Mouse (Mus musculus) CH12.LX (cell line): ENCODE data around the gene Hist1h4a. TPM values are rescaled to one million over a fixed set of nuclear protein-coding genes. Genes with fewer than 3 reads are reported as not detected.
A peak's percentile ranks its signal among the peaks of the same experiment; 100 is the strongest.

Experiments used
- DNase-seq: peaks from one replicate; pipeline ENCODE4 v3.0.0-alpha.2; 2013; ENCODE audit errors: extremely low read depth
- H3K27ac ChIP-seq: 2 replicates; pipeline ENCODE4 v1.5.1; 2012; ENCODE audit warnings: low read depth, mild to moderate bottlenecking, control low read depth, moderate library complexity; ENCODE audit not compliant: insufficient read depth
- H3K27me3 ChIP-seq: replicated peaks from 2 replicates; pipeline ENCODE3; 2012; ENCODE audit warnings: inconsistent platforms
- H3K36me3 ChIP-seq, 2 experiments: replicated peaks in 1 of 2; 2 replicates each; pipeline versions ENCODE3 to v1.6.1; 2012; ENCODE audit warnings: inconsistent platforms in 1 of 2, low read length in 1 of 2, mild to moderate bottlenecking in 1 of 2, mixed read lengths in 1 of 2, moderate library complexity in 1 of 2; ENCODE audit not compliant: control insufficient read depth in 1 of 2, insufficient read depth in 1 of 2
- H3K4me1 ChIP-seq, 2 experiments: 2 replicates each; pipeline ENCODE4 v1.6.1; 2012; ENCODE audit warnings: inconsistent platforms in 1 of 2, moderate library complexity in 1 of 2; ENCODE audit not compliant: insufficient read depth in 2 of 2, control insufficient read depth in 1 of 2
- H3K4me2 ChIP-seq: 2 replicates; pipeline ENCODE4 v1.6.1; 2012; ENCODE audit warnings: low read depth, mild to moderate bottlenecking, control low read depth; ENCODE audit not compliant: poor library complexity, insufficient read depth, severe bottlenecking
- H3K4me3 ChIP-seq, 3 experiments: fragments of 150-350 bp in 1 of 3; sonication (generic) in 1 of 3; replicated peaks in 1 of 3; 2 replicates each; pipeline versions ENCODE3 to v1.5.1; 2011 to 2012; ENCODE audit warnings: low read depth in 2 of 3, low read length in 2 of 3, mild to moderate bottlenecking in 2 of 3, moderate library complexity in 2 of 3, control low read depth in 1 of 3, improper control_type of control experiment in 1 of 3, inconsistent platforms in 1 of 3, mixed read lengths in 1 of 3; ENCODE audit not compliant: poor library complexity in 1 of 3
- H3K79me2 ChIP-seq: replicated peaks from 2 replicates; pipeline ENCODE4 v1.6.1; 2012; ENCODE audit warnings: mild to moderate bottlenecking, moderate library complexity; ENCODE audit not compliant: control insufficient read depth, poor library complexity, insufficient read depth, severe bottlenecking; ENCODE audit errors: extremely low read depth
- H3K9ac ChIP-seq: 2 replicates; pipeline ENCODE4 v1.6.1; 2012; ENCODE audit warnings: low read depth, mild to moderate bottlenecking, control low read depth, moderate library complexity; ENCODE audit not compliant: insufficient read depth
- H3K9me3 ChIP-seq: replicated peaks from 2 replicates; pipeline ENCODE3; 2012; ENCODE audit warnings: low read length, inconsistent platforms, mixed read lengths
- BHLHE40 ChIP-seq: IDR thresholded peaks from 2 replicates; pipeline ENCODE4 v1.6.1; 2011; ENCODE audit warnings: mild to moderate bottlenecking, low read depth, low read length, improper control_type of control experiment
- CHD2 ChIP-seq: IDR thresholded peaks from 2 replicates; pipeline ENCODE4 v1.6.1; 2011; ENCODE audit warnings: low read length, improper control_type of control experiment
- CTCF ChIP-seq, 2 experiments: IDR thresholded peaks in 1 of 2; conservative IDR thresholded peaks in 1 of 2; 2 replicates each; pipeline ENCODE4 v1.5.1; 2011 to 2012; ENCODE audit warnings: low read depth in 2 of 2, low read length in 2 of 2, improper control_type of control experiment in 1 of 2, inconsistent platforms in 1 of 2, mild to moderate bottlenecking in 1 of 2, moderate library complexity in 1 of 2
- E2F4 ChIP-seq: IDR thresholded peaks from 2 replicates; pipeline ENCODE4 v1.6.1; 2011; ENCODE audit warnings: low read depth, low read length, improper control_type of control experiment; ENCODE audit not compliant: insufficient replicate concordance
- EP300 ChIP-seq: IDR thresholded peaks from 2 replicates; pipeline ENCODE4 v1.6.1; 2011; ENCODE audit warnings: low read length, improper control_type of control experiment
- ETS1 ChIP-seq: conservative IDR thresholded peaks from 2 replicates; pipeline ENCODE4 v1.6.1; 2012; ENCODE audit warnings: low read depth, mild to moderate bottlenecking, inconsistent platforms, low read length, improper control_type of control experiment, moderate library complexity
- GABPA ChIP-seq: IDR thresholded peaks from 2 replicates; pipeline ENCODE4 v1.6.1; 2012; ENCODE audit warnings: low read depth, low read length, improper control_type of control experiment, inconsistent platforms; ENCODE audit not compliant: insufficient replicate concordance
- HCFC1 ChIP-seq: IDR thresholded peaks from 2 replicates; pipeline ENCODE4 v1.6.1; 2012; ENCODE audit warnings: low read depth, mild to moderate bottlenecking, inconsistent platforms, low read length, improper control_type of control experiment
- IRF4 ChIP-seq: IDR thresholded peaks from 2 replicates; pipeline ENCODE4 v1.6.1; 2014; ENCODE audit warnings: low read depth, mild to moderate bottlenecking, inconsistent platforms, low read length, improper control_type of control experiment
- JUN ChIP-seq: IDR thresholded peaks from 2 replicates; pipeline ENCODE4 v1.6.1; 2011; ENCODE audit warnings: low read depth, mild to moderate bottlenecking, low read length, improper control_type of control experiment, moderate library complexity; ENCODE audit not compliant: insufficient read depth
- JUND ChIP-seq: conservative IDR thresholded peaks from 2 replicates; pipeline ENCODE4 v1.6.1; 2011; ENCODE audit warnings: low read depth, low read length, improper control_type of control experiment
- KAT2A ChIP-seq: IDR thresholded peaks from 2 replicates; pipeline ENCODE4 v1.6.1; 2012; ENCODE audit warnings: low read length, improper control_type of control experiment, inconsistent platforms; ENCODE audit not compliant: insufficient replicate concordance
- MAX ChIP-seq: IDR thresholded peaks from 2 replicates; pipeline ENCODE4 v1.6.1; 2011; ENCODE audit warnings: low read length, improper control_type of control experiment
- MEF2A ChIP-seq: IDR thresholded peaks from 2 replicates; pipeline ENCODE4 v1.6.1; 2014; ENCODE audit warnings: low read depth, mild to moderate bottlenecking, inconsistent platforms, low read length, improper control_type of control experiment, borderline replicate concordance
- MXI1 ChIP-seq: IDR thresholded peaks from 2 replicates; pipeline ENCODE4 v1.6.1; 2011; ENCODE audit warnings: mild to moderate bottlenecking, low read depth, low read length, improper control_type of control experiment
- NRF1 ChIP-seq: IDR thresholded peaks from 2 replicates; pipeline ENCODE4 v1.6.1; 2014; ENCODE audit warnings: low read depth, mild to moderate bottlenecking, inconsistent platforms, low read length, improper control_type of control experiment, moderate library complexity
- RAD21 ChIP-seq: IDR thresholded peaks from 2 replicates; pipeline ENCODE4 v1.6.1; 2011; ENCODE audit warnings: low read depth, mild to moderate bottlenecking, low read length, improper control_type of control experiment, moderate library complexity
- RCOR1 ChIP-seq: conservative IDR thresholded peaks from 2 replicates; pipeline ENCODE4 v1.6.1; 2012; ENCODE audit warnings: low read depth, mild to moderate bottlenecking, inconsistent platforms, low read length, improper control_type of control experiment
- SIN3A ChIP-seq: IDR thresholded peaks from 2 replicates; pipeline ENCODE4 v1.6.1; 2012; ENCODE audit warnings: low read length, improper control_type of control experiment, inconsistent platforms
- SMC3 ChIP-seq: IDR thresholded peaks from 2 replicates; pipeline ENCODE4 v1.6.1; 2011; ENCODE audit warnings: low read depth, low read length, improper control_type of control experiment
- USF1 ChIP-seq: IDR thresholded peaks from 2 replicates; pipeline ENCODE4 v1.6.1; 2014; ENCODE audit warnings: low read depth, mild to moderate bottlenecking, inconsistent platforms, low read length, improper control_type of control experiment
- USF2 ChIP-seq: conservative IDR thresholded peaks from 2 replicates; pipeline ENCODE4 v1.6.1; 2011; ENCODE audit warnings: low read depth, low read length, improper control_type of control experiment
- ZC3H11A ChIP-seq: IDR thresholded peaks from 2 replicates; pipeline ENCODE4 v1.6.1; 2012; ENCODE audit warnings: low read depth, mild to moderate bottlenecking, inconsistent platforms, low read length, improper control_type of control experiment
- ZKSCAN1 ChIP-seq: IDR thresholded peaks from 2 replicates; pipeline ENCODE4 v1.6.1; 2012; ENCODE audit warnings: low read depth, inconsistent platforms, low read length, improper control_type of control experiment, borderline replicate concordance
- ZMIZ1 ChIP-seq: IDR thresholded peaks from 2 replicates; pipeline ENCODE4 v1.6.1; 2012; ENCODE audit warnings: low read depth, mild to moderate bottlenecking, inconsistent platforms, low read length, improper control_type of control experiment
- ZNF384 ChIP-seq: IDR thresholded peaks from 2 replicates; pipeline ENCODE4 v1.6.1; 2012; ENCODE audit warnings: low read depth, low read length, improper control_type of control experiment, inconsistent platforms
- dilution Hi-C: fragments of 300-500 bp; cut with MboI; formaldehyde crosslinking; loops from 2 replicates; pipeline ENCODE4 v1.14.3; 2020; ENCODE audit warnings: low sequenced_read_pairs; ENCODE audit not compliant: extremely low pct_unique_long_range_greater_than_20kb, extremely low pct_ligation_motif_present
- in situ Hi-C: fragments of 300-500 bp; cut with MboI; formaldehyde crosslinking; loops from 3 replicates; pipeline ENCODE4 v1.14.3; 2019; ENCODE audit warnings: low sequenced_read_pairs, low pct_ligation_motif_present, low pct_unique_long_range_greater_than_20kb, mixed read lengths
- polyA plus RNA-seq: library from polyadenylated mRNA; unstranded; fragments of >175 nt; gene quantifications from 2 replicates; pipeline ENCODE4 v1.2.1, GENCODE M21; 2012; ENCODE audit warnings: low read depth; ENCODE audit not compliant: insufficient read length
- total RNA-seq, 2 experiments: library from RNA; depleted of rRNA; stranded (reverse); fragments of 300-350 nt in 1 of 2; fragments of >200 nt in 1 of 2; gene quantifications; 2 replicates each; pipeline ENCODE4 v1.2.3; 2012 to 2014

Gene Hist1h4a
- total and polyA plus RNA-seq, 3 experiments: 4.4 to 1,215 (median 18.4) TPM

GRCm38 (mm10) chr13:23759916-23760239, 1.2 kb downstream of the Hist1h4a start:
- peak overlapping the region; percentile 84 for H3K27ac ChIP-seq
- TF ChIP-seq ETS1 (no peak), E2F4 (0 out of 2 replicates have a peak, but pooled peaks have one; percentile 40), SIN3A (peak; percentile 40; the same call in 1 of the 2 replicates), EP300 (peak; percentile 43; the same call in 1 of the 2 replicates), HCFC1 (0 out of 2 replicates have a peak, but pooled peaks have one; percentile 5), NRF1 (no peak), USF2 (no peak), KAT2A (0 out of 2 replicates have a peak, but pooled peaks have one; percentile 33), CHD2 (0 out of 2 replicates have a peak, but pooled peaks have one; percentile 10), GABPA (no peak), RCOR1 (peak; percentile 29; the same call in 1 of the 2 replicates), SMC3 (no peak), MEF2A (no peak), IRF4 (0 out of 2 replicates have a peak, but pooled peaks have one; percentile 50), RAD21 (no peak), JUND (peak; percentile 56; the same call in 1 of the 2 replicates), JUN (peak; percentile 30; the same call in 1 of the 2 replicates), BHLHE40 (0 out of 2 replicates have a peak, but pooled peaks have one; percentile 28)
- TF ChIP-seq, all 38 proteins: peak for 11
- H3K9me3 ChIP-seq: no peaks in the 10 kb centered on the region
- peak overlapping the region; percentile 96 for H3K4me2 ChIP-seq
- H3K9ac ChIP-seq: peak overlapping the region; percentile 98
- H3K27me3 ChIP-seq: no peaks in the 10 kb centered on the region
- no peak for DNase-seq
- H3K4me1 ChIP-seq: peaks cover 3 to 55% of the 10 kb centered on the region in 2 experiments; a peak in 3 of 4 replicates
- peak overlapping the region; percentile 45 to 49 (median 48) for H3K4me3 ChIP-seq
- in situ Hi-C loops: loop anchor here (25.0 kb wide), 1 partner anchor 1723 kb away; the partner anchor contains the start of genes Hist1h2ag, Hist1h2ah, Hist1h2bj and Hist1h2bk
- dilution Hi-C loops: no loop called here
- H3K79me2 ChIP-seq: no peaks in the 10 kb centered on the region
- no peaks in the 10 kb centered on the region for H3K36me3 ChIP-seq

GRCm38 (mm10) chr13:23759251-23759771, 1.7 kb downstream of the Hist1h4a start:
- in situ Hi-C loops: loop anchor here (25.0 kb wide), 1 partner anchor 1722 kb away; the partner anchor contains the start of genes Hist1h2ag, Hist1h2ah, Hist1h2bj and Hist1h2bk

More at GRCm38 (mm10) chr13:23759251-23759771, 1.7 kb downstream of the Hist1h4a start:
- no peak for DNase-seq
- no peaks in the 10 kb centered on the region for H3K36me3 ChIP-seq
- dilution Hi-C loops: no loop called here
- H3K4me3 ChIP-seq: no peak overlapping the region
- peaks cover 3 to 51% of the 10 kb centered on the region in 2 experiments; a peak in 3 of 4 replicates for H3K4me1 ChIP-seq
- no peaks in the 10 kb centered on the region for H3K27me3 ChIP-seq
- H3K27ac ChIP-seq: no peak overlapping the region; the same call in 1 of the 2 replicates
- H3K9me3 ChIP-seq: no peaks in the 10 kb centered on the region
- TF ChIP-seq USF1 (no peak), ZMIZ1 (no peak), ZC3H11A (no peak), CHD2 (no peak), MAX (no peak), SMC3 (no peak), GABPA (no peak), ZNF384 (no peak), MEF2A (no peak), MXI1 (no peak), CTCF (conservative IDR thresholded peaks at IDR 0.05 in 1 of 2, IDR thresholded peaks at IDR 0.05 in 1 of 2; ENCODE audit: low read depth in 2 of 2, low read length in 2 of 2) (no peak), BHLHE40 (no peak), ZKSCAN1 (no peak)
- H3K79me2 ChIP-seq: no peaks in the 10 kb centered on the region
- peak overlapping the region; percentile 32; the same call in 1 of the 2 replicates for H3K9ac ChIP-seq
- no peak overlapping the region for H3K4me2 ChIP-seq
